Mouse (Mus musculus) retina, postnatal 7 days (tissue): ENCODE measurements around the gene Gm17067.
A peak's percentile ranks its signal among the peaks of the same experiment; 100 is the strongest.
"Not testable (repeated sequence)": the region's sequence is repeated elsewhere in the genome, so short reads cannot be mapped to it uniquely, and the experiment has no call there.

Experiments
- DNase-seq: peaks from one replicate; pipeline ENCODE4 v3.0.0-alpha.2; 2012; ENCODE audit warnings: low read depth, low spot score

Gene Gm17067

DNA sequence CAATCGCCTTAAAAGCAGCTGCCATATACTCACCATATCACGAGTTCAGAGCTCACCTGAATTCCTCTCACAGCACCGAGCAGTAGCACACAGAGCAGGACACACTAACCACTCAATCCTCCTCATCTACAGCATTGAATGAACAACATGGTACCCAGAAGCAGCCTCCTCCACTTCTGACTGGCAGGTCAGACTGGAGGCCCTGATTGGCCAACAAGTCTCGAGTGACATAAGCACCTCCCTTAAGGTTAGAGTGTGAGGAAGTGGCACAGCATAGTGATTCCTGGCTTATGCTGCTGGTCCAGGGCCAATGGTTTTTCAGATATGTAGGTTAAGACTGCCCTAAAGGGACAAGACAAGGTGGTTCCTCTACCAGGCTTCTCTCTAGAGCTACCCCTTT is at the start of gene Gm17067:
Gene Gm17067, minus strand, starts transcription at position 101 of the 400 bp plus-strand sequence.
- not testable (repeated sequence) for DNase-seq

DNA sequence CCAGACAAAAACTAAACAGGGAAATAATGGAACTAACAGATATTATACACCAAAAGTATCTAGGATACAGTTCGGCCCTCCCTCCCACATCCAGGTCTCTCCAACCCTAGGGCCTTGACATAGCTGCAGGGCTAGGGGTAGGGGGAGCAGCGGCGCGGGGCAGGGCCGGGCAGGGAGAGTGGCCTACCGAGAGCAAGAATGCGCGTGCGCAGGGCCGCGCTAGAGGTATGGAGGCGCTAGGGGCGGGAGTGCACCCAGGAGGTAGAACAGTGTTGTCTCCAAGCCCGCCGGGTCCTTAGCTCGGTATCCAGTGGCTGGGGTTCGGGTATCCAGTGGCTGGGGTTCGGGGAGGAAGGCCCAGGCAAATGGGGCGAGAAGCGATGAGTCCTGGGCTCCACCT is 23.0 kb upstream of the Gm17067 start:
- DNase-seq: no peak

DNA sequence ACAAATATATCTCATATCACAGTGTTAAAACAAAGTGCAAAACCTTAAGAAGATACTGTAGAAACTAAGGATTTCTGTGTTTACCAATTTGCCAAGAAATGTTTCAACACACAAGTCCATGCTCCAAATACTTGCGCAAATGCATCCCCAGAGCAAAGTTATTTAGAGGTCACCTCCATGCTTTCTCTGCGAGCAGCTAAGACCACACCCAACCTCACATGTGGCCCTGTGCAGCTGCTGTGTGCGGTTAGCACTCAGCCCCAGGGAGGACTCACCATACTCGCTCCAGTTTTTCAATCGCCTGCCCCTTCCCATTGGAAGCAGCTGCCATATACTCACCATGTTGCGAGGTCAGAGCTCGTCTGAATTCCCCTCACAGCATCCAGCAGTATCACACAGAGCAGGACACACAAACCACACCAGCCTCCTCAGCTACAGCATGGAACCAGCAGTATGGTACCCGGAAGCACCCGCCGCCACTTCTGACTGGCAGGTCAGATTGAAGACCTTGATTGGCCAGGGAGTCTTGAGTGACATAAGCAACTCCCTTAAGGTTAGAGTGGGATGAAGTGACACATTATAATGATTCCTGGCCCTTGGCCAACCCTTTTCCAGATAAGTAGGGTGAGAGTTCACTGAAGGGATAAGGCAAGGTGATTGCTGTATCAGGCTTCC is 11.9 kb upstream of the Gm17067 start:
- DNase-seq: no peak

DNA sequence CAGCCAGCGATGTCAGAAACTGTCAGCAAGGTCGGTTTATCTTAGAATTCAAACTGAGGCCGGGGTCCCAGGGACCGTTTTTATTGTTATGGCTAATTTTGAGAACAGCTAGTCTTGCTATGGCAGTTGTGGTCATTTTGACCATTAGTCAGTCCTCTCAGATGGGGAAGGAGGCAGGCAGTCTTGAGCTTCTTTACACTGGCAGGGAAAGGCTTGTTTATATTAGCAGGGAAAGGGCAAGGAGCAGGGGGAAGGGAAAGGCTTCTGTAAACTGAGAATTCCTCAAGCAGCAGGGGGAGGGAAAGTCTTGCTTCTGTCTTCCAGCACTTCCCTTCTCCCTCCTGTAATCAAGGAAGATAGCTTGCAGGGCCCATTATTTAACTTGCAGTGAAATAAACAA is 33.6 kb downstream of the Gm17067 start:
- not testable (repeated sequence) for DNase-seq

DNA sequence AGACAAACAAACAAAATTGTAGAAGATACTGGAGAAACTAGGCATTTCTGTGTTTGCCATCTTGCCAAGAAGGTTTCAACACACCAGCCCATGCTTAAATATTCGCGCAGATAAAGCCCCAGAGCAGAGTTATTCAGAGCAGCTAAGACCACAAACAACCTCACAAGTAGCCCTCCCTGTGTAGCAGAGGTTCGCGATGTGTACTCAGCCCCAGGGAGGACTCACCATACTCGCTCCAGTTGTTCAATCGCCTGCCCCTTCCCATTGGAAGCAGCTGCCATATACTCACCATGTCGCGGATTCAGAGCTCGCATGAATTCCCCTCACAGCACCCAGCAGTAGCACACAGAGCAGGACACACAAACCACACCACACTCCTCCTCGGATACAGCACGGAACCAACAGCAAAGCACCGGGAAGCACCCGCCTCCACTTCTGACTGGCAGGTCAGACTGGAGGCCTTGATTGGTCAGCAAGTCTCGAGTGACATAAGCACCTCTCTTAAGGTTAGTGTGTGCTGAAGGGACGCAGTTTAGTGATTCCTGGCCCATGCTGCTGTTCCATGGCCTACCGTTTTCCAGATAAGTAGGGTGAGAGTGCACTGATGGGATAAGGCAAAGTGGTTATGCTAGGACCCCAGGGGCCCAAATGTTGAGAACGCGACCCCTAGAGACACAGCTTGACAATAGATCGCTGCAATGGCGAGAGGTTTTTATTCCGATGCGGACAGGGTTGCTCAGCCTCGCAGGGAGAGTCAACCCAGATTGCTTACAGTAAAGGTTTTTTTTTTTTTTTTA is 34.3 kb downstream of the Gm17067 start, which contains the start of gene Zfp975:
Gene Zfp975, minus strand, starts transcription at position 381 of the 797 bp plus-strand sequence.
- DNase-seq: peak; percentile 46

DNA sequence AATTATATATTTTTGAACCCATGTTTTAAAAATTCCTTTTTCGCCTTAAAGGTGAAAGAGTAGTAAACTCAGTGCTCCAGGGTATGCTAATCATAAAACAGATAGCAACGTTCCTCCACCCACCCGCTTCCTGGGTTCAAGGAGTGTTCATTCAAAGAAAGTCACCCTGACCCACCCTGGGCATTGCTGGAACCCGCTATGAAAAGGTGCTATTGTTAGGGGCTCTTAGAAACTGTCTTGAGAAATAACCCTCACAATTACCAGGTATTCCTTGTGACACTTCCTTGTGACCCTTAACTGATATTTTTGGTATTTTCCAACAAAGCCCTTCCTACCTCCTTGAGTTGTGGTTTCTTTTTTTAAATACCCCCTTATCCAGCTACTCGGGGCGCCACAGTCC is 46.7 kb downstream of the Gm17067 start:
- DNase-seq: not testable (repeated sequence)

DNA sequence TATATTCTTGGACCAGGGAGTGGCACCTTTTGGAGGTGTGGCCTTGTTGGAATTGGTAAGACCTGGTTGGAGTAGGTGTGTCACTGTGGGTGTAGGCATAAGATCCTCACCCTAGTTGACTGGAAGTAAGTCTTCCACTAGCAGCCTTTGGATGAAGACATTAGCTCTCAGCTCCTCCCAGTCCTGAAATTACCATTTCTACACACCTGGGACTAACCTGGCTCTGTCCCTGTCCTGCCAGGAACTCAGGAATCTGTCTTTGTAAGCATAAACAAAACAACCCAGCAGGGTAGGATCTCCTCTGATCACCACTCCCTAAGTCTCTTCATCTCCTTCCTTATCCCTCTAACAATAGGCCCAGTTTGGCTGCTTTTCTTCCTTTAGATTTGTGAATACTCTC is 47.2 kb downstream of the Gm17067 start:
- not testable (repeated sequence) for DNase-seq

DNA sequence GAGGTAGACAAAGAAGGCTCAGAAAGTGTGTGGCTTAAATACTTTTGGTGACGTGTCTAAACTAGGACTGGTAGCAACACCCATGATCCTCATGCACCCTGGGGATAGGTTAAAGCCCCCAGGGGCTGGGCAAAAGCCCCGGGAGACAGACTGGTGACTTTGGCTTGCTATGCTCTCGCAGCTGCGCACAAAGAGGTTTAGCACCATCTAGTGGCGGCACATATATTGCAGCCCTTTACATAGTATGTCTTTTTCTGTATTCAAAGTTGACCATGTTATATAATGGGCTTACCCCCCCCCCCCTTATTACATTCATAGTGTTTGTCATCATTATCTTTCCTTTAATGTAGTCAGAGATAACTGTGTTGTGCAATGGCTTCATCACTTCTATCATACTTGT is 66.7 kb downstream of the Gm17067 start:
- DNase-seq: not testable (repeated sequence)
